Mouse (Mus musculus) thymus, adult 2 months (tissue): ENCODE measurements at regions not wholly inside any gene's neighbourhood (a gene's known extent, or its start where the extent isn't known, plus 50 kb on each side); places are given as distances from the start of the nearest gene placed in this dataset.

Source experiments
- DNase-seq: peaks from one replicate; pipeline ENCODE4 v3.0.0; 2021
- H3K27ac ChIP-seq: fragments of 200-500 bp; 2 replicates; pipeline ENCODE4 v1.5.1; 2012; ENCODE audit warnings: low read length, control low read depth; ENCODE audit not compliant: control insufficient read depth, insufficient read depth
- H3K27me3 ChIP-seq: fragments of 200-500 bp; 2 replicates; pipeline ENCODE4 v1.6.1; 2012; ENCODE audit warnings: mild to moderate bottlenecking, low read length, moderate library complexity, mixed read lengths; ENCODE audit not compliant: control insufficient read depth, insufficient read depth
- H3K36me3 ChIP-seq: fragments of 200-500 bp; 2 replicates; pipeline ENCODE4 v1.6.1; 2012; ENCODE audit warnings: mild to moderate bottlenecking, low read length, moderate library complexity; ENCODE audit not compliant: control insufficient read depth, insufficient read depth
- H3K4me1 ChIP-seq: fragments of 200-500 bp; replicated peaks from 2 replicates; pipeline ENCODE4 v1.6.1; 2012; ENCODE audit warnings: low read length; ENCODE audit not compliant: control insufficient read depth, insufficient read depth
- H3K4me3 ChIP-seq: fragments of 200-500 bp; 2 replicates; pipeline ENCODE4 v1.5.1; 2012; ENCODE audit warnings: mild to moderate bottlenecking, low read length, control low read depth, moderate library complexity; ENCODE audit not compliant: control insufficient read depth, insufficient read depth
- CTCF ChIP-seq: fragments of 200-500 bp; IDR thresholded peaks from 2 replicates; pipeline ENCODE4 v1.5.1; 2012; ENCODE audit warnings: mild to moderate bottlenecking, control low read depth, low read length, moderate library complexity, borderline replicate concordance; ENCODE audit not compliant: control insufficient read depth, poor library complexity, insufficient read depth; ENCODE audit errors: extremely low read depth
- POLR2A ChIP-seq: fragments of 200-500 bp; IDR thresholded peaks from 2 replicates; pipeline ENCODE4 v1.6.1; 2012; ENCODE audit warnings: mild to moderate bottlenecking, low read length, control low read depth, moderate library complexity; ENCODE audit not compliant: control insufficient read depth, poor library complexity, insufficient read depth; ENCODE audit errors: extremely low read depth
- WGBS: fragments of 180-500 bp; shearing (Covaris S2); methylation state at CpG from one replicate; pipeline ENCODE4 v1.1.7; 2018; 5-methylcytosine and 5-hydroxymethylcytosine counted together

- no peak overlapping the region for H3K4me3 ChIP-seq
- no peaks in the 10 kb centered on the region for H3K27me3 ChIP-seq
- no peak for DNase-seq
- no peaks in the 10 kb centered on the region for H3K36me3 ChIP-seq
- H3K4me1 ChIP-seq, result no peaks in the 10 kb centered on the region
- no peak overlapping the region for H3K27ac ChIP-seq
- WGBS, result 79% methylated on average over 1 of the region's 1 CpGs
- TF ChIP-seq POLR2A, result no peak
These were observed 548.6 kb downstream of the Tns1 start for GRCm38 (mm10) chr1:73575694-73576093.

GRCm38 (mm10) chr1:73570944-73571343 lies 553.3 kb downstream of the Tns1 start:
- TF ChIP-seq POLR2A, result no peak
- no peak for TF ChIP-seq CTCF
- no peak overlapping the region for H3K4me3 ChIP-seq
- DNase-seq, result no peak
- WGBS, result 92% methylated on average over 3 of the region's 3 CpGs
- H3K36me3 ChIP-seq, result no peaks in the 10 kb centered on the region
- no peak overlapping the region for H3K27ac ChIP-seq
- H3K4me1 ChIP-seq, result no peaks in the 10 kb centered on the region
- H3K27me3 ChIP-seq, result no peaks in the 10 kb centered on the region

GRCm38 (mm10) chr1:73566770-73567169 lies 551.1 kb upstream of the Tnp1 start:
- WGBS, result 88% methylated on average over 3 of the region's 3 CpGs
- H3K4me3 ChIP-seq, result no peak overlapping the region
- TF ChIP-seq POLR2A (no peak), CTCF (no peak)

GRCm38 (mm10) chr1:73560594-73560993 lies 544.9 kb upstream of the Tnp1 start:
- Histone ChIP-seq H3K27ac (no peak overlapping the region), H3K36me3 (no peaks in the 10 kb centered on the region), H3K4me3 (no peak overlapping the region), H3K4me1 (no peaks in the 10 kb centered on the region), H3K27me3 (no peaks in the 10 kb centered on the region)
- TF ChIP-seq POLR2A (no peak), CTCF (no peak)
- 88% methylated on average over 1 of the region's 1 CpGs for WGBS
- DNase-seq, result no peak

More at GRCm38 (mm10) chr1:73566770-73567169, 551.1 kb upstream of the Tnp1 start:
- H3K36me3 ChIP-seq, result no peaks in the 10 kb centered on the region
- H3K27me3 ChIP-seq, result no peaks in the 10 kb centered on the region
- no peaks in the 10 kb centered on the region for H3K4me1 ChIP-seq
- DNase-seq, result no peak
- H3K27ac ChIP-seq, result no peak overlapping the region

GRCm38 (mm10) chr1:73547877-73548276 lies 532.2 kb upstream of the Tnp1 start:
- no peaks in the 10 kb centered on the region for H3K27me3 ChIP-seq
- no peak overlapping the region for H3K4me3 ChIP-seq
- no peak for TF ChIP-seq POLR2A
- TF ChIP-seq CTCF, result no peak
- no peaks in the 10 kb centered on the region for H3K4me1 ChIP-seq
- no peaks in the 10 kb centered on the region for H3K36me3 ChIP-seq
- DNase-seq, result no peak
- no peak overlapping the region for H3K27ac ChIP-seq
- 81% methylated on average over 3 of the region's 3 CpGs for WGBS

GRCm38 (mm10) chr1:73545401-73545800 lies 529.7 kb upstream of the Tnp1 start:
- H3K4me3 ChIP-seq, result no peak overlapping the region
- no peaks in the 10 kb centered on the region for H3K27me3 ChIP-seq
- no peaks in the 10 kb centered on the region for H3K36me3 ChIP-seq
- no peaks in the 10 kb centered on the region for H3K4me1 ChIP-seq
- WGBS, result 83% methylated on average over 6 of the region's 6 CpGs
- TF ChIP-seq CTCF (no peak), POLR2A (no peak)
- no peak overlapping the region for H3K27ac ChIP-seq
- no peak for DNase-seq

- 80% methylated on average over 5 of the region's 5 CpGs for WGBS
- DNase-seq, result no peak
- no peaks in the 10 kb centered on the region for H3K4me1 ChIP-seq
- no peak overlapping the region for H3K4me3 ChIP-seq
- no peaks in the 10 kb centered on the region for H3K27me3 ChIP-seq
- H3K27ac ChIP-seq, result no peak overlapping the region
- TF ChIP-seq POLR2A (no peak), CTCF (no peak)
- no peaks in the 10 kb centered on the region for H3K36me3 ChIP-seq
These were observed 525.7 kb upstream of the Tnp1 start for GRCm38 (mm10) chr1:73541371-73541770.
